In the genomic region with DNA sequence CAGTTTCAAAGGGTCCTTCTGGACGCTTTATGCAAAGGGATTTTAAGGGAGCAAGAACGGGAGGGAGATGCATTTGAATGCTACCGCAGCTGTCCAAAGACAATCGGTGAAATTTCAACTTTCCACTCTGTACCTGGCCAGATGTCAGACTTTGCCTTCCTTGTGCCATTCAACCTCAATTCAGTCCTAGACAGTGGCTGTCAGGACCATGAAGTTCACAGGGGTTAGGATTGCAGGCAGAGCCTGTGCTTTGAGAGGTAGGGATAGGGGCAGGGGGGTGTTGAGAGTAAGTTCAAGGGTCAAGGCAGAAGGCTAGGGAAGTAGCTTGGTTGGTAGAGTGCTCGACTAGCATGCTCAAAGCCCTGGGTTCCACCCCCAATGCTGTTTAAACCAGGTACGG, we compare ENCODE assay signal across 19 mouse cellular contexts. TPM values are rescaled to one million over a fixed set of nuclear protein-coding genes. Genes with fewer than 3 reads are reported as not detected.
"Had no signal": no experiment of that assay in that cellular context is flagged by ENCODE, and none has a peak within 500 bp of the region (broad histone marks: within the 10 kb centered on the region; RNA-seq: fewer than 3 reads in every experiment).

No protein-coding gene starts in this region.

- H3K36me3 ChIP-seq: liver, embryonic 13.5 days; neural tube, embryonic 12.5 days had no signal

- H3K27me3 ChIP-seq: liver, embryonic 13.5 days; neural tube, embryonic 12.5 days had no signal

- DNase-seq: kidney, postnatal 14 days; kidney, postnatal 4 days; liver, embryonic 13.5 days; lung, adult 2 months; lung, postnatal 14 days; lung, postnatal 4 days; midbrain, embryonic 14.5 days; retina, postnatal 1 day; right cerebral cortex, postnatal 25 days; spleen, adult 18-20 months; thymus, adult 2 months; thymus, postnatal 14 days; thymus, postnatal 4 days had no signal

- H3K9me3 ChIP-seq: liver, embryonic 13.5 days; neural tube, embryonic 12.5 days had no signal

- H3K27ac ChIP-seq: left cerebral cortex, adult 2 months; liver, embryonic 13.5 days; neural tube, embryonic 12.5 days had no signal

- H3K4me1 ChIP-seq: liver, embryonic 13.5 days had no signal

- H3K9ac ChIP-seq: liver, embryonic 13.5 days; neural tube, embryonic 12.5 days had no signal

- H3K4me3 ChIP-seq: left cerebral cortex, adult 2 months; liver, embryonic 13.5 days; neural tube, embryonic 12.5 days had no signal

- H3K4me2 ChIP-seq: liver, embryonic 13.5 days; midbrain, embryonic 11.5 days; neural tube, embryonic 12.5 days had no signal

RNA-seq across cellular contexts. Expression of a gene that starts 25.9 kb away (rescaled TPM):
- total RNA-seq: liver, adult 2 months; megakaryocyte progenitor cell, adult 5-6 weeks; megakaryocyte-erythroid progenitor cell, adult 5-6 weeks had no signal
- polyA plus RNA-seq: liver, adult 2 months; liver, embryonic 13.5 days; lung, adult 2 months had no signal
